Mouse (Mus musculus) megakaryocyte, embryonic 14.5 days (primary cell): ENCODE measurements at regions not wholly inside any gene's neighbourhood (a gene's known extent, or its start where the extent isn't known, plus 50 kb on each side); places are given as distances from the start of the nearest gene placed in this dataset.

Source experiments
- FLI1 ChIP-seq: IDR thresholded peaks from 2 replicates; pipeline ENCODE4 v1.6.1; 2012; ENCODE audit warnings: low read length, inconsistent platforms, mixed read lengths
- GATA1 ChIP-seq: IDR thresholded peaks from 3 replicates; pipeline ENCODE4 v1.6.1; 2012; ENCODE audit warnings: mixed read lengths, low read length, inconsistent platforms, borderline replicate concordance

DNA sequence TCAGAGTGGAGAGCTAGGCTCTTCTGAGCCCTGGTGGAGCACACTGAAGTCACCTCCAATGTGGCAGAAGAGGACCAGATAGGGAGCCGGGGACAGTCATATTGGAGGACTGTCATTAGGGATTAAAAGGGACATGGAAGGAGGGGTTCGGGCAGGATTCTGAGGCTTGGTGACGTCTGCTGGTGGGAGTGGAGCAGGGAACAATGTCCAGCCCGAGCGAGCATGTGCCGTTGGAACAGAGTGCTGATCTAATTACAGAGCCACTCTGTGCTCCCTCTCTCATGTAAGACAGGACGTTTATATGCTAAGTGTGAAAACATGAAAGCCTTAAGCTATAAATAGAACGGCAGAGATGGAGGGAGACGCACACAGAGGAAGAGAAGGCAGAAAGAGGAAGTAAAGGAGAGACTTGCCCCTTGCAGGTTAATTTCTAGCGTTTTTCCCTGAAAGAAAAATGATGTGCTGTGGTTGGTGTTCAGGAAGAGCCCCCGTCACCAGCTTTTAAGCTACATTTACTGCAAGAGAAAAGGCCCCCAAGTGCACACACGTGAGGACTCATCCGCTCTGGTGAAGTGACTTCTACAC lies 475.2 kb downstream of the Insc start:
- TF ChIP-seq GATA1 = no peak
- no peak for TF ChIP-seq FLI1
